Mouse (Mus musculus) urinary bladder, postnatal 4 days (tissue): ENCODE data around the gene Dlgap4.

ENCODE experiments used
- DNase-seq, 2 experiments: peaks; one replicate each; pipeline ENCODE4 v3.0.0; 2021 to 2022; ENCODE audit warnings: low spot score in 2 of 2

The Dlgap4 gene

GRCm38 (mm10) chr2:156737976-156738375, 124.5 kb downstream of the Dlgap4 start:
- no peak for DNase-seq

- DNase-seq: no peak
These were observed 127.8 kb downstream of the Dlgap4 start for GRCm38 (mm10) chr2:156741265-156741664.

- DNase-seq: no peak
These were observed 128.5 kb downstream of the Dlgap4 start for GRCm38 (mm10) chr2:156741998-156742397.

- DNase-seq: no peak
These were observed 129.7 kb downstream of the Dlgap4 start for GRCm38 (mm10) chr2:156743248-156743647.

- no peak for DNase-seq
These were observed 130.9 kb downstream of the Dlgap4 start for GRCm38 (mm10) chr2:156744414-156744813.

DNA sequence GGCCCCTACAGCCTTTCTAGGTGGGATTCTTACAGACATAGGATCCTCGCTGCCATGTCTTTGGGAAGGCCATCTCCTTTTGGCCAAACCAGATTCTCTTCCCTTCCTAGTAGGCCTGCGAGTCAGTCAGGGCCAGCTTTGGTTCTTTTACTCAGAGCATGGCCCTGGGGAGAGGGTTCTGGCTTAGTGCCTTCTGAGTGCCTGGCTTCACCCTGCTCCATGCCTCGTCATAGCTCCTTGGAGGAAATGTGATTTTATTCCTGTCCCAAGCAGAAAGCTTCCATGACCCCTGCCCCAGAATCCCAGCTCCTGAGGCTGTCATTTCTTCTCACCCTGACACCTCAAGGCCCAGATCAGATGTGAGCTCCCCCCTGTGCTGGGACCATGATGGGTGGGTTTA, 133.8 kb downstream of the Dlgap4 start:
- no peak for DNase-seq

DNA sequence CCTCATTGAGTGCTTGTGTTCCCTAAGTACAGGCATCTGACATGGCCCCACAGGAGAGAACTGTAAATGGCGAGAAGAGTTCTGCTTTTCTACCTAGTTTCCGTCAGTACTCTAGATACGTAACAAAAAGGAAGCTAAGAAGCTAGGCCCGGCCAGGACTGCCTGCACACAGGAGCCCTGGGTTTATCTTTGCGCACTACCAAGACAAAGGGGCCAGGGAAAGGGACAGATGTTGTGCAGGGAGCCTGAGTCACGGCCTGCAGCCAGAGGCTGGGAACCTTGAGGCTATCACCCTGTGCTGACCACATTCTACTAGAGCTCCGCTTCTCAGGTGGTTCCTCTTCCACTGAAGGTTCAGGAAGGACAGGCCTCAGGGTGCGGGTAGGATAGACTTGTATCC, 136.2 kb downstream of the Dlgap4 start:
- DNase-seq: no peak

DNA sequence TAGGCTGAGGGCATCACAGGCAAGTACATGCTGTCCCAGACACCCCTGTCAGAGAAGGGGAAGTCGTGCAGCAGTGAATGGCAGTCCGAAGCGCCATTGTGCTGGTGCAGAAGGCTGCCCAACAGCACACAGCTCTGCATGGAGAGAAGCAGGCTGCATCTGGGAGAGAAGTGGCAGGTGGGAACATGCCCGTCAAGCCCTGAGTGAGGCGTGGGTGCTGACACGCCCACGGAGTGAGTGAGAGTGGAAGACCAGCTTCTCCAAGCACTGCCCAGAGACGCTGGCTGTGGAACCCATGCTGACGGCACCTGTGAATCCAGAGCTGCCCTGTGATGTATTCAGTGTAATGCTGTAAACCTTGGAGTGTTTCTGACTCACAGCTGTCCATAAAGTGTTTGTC, 143.4 kb downstream of the Dlgap4 start:
- no peak for DNase-seq

DNA sequence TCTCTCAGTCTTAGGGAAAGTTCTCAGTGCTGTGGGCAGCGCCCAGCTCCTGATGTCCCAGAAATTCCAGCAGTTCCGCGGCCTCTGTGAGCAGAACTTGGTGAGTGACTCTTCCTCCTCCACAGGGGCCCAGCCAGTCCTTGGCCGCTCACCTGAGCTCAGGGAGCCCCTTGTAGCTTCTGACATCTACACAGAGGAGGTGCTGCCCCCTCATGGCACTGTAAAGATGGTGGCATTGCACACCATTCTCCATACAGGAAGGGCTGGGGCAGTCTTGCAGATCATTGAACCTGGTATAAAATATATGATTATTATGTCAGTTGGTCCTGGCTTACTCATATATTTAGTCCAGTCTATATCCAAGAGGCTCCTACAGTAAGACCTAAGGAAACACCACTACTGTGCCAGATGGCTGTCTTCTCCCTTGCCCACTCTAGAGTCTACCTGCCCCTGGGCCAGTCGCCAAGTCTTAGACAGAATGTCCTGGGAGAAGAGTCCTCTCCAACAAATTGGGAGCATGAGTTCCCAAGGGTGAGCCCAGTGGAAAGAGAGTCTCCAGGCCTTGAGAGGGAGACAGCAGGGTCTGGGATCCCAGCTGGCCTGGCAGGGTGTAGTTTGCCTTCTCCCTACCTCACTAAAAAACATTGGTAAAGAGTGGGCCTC, 147.5 kb downstream of the Dlgap4 start:
- DNase-seq: no peak

DNA sequence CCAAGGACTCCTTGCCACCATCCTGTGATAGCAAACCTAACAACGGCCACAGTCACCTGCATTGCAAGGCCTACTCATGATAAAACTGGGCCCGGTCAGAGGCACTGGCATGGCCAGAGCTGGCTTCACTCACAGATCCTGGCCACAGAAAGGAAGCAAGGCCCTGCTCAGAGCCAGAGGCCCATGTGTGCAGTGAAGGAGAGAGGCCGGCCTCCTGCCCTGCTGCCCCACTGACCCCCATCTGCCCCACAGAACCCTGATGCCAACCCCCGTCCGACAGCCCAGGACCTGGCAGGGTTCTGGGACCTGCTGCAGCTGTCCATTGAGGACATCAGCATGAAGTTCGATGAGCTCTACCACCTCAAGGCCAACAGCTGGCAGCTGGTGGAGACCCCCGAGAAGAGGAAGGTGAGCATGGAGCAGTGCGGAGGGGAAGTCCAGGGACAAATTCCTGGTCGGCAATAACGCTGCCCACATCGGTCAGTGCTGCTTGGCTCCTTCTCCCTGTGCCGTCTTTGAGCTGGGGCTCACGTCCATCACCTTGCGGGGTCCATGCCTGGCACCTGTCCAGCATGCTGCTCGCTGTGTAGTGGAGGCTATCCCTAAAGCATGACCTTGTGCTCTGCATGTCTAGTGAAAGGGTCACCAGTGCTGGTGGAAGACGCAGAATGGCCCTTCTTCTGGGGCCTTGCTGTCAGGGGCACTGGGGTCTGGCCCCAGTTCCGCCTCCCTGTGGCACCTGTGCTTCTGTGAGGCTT, 148.2 kb downstream of the Dlgap4 start:
- DNase-seq: no peak

DNA sequence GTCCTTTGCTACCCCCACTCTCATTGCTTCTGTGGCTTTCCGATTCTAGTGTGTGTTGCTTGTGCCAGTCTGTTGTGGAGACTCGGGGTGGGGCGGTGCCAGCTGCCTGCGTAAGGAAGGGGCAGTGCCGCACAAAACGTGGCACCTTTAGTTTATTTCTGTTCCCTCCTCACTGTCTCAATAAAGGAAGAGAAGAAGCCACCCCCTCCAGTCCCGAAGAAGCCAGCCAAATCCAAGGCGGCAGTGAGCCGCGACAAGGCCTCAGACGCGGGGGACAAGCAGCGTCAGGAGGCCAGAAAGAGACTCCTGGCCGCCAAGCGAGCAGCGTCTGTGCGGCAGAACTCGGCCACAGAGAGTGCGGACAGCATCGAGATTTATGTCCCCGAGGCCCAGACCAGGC, 149.0 kb downstream of the Dlgap4 start:
- no peak for DNase-seq

GRCm38 (mm10) chr2:156763101-156763500, 149.6 kb downstream of the Dlgap4 start:
- DNase-seq: no peak

DNA sequence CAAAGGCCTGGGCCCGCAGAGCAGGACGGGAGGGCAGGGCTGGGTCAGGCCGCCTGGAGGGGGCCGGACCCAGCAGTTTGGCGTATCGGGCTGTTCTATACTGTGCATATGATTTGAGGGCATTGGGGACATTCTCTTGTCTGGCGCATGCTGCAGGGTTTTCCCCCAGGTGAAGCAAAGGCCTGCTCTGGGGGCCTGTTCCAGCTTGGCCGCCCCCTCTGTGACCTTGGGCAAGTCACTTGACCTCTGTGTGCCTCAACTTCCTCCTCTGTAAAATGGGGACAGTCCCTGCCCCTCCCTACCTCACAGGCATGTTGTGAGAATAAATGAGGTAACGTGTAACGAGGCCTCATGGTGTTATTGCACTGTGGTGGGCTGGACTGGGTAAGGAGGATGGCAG, 150.5 kb downstream of the Dlgap4 start:
- no peak for DNase-seq

GRCm38 (mm10) chr2:156764747-156765146, 151.2 kb downstream of the Dlgap4 start:
- DNase-seq: no peak

GRCm38 (mm10) chr2:156765593-156765992, 152.1 kb downstream of the Dlgap4 start:
- no peak for DNase-seq

DNA sequence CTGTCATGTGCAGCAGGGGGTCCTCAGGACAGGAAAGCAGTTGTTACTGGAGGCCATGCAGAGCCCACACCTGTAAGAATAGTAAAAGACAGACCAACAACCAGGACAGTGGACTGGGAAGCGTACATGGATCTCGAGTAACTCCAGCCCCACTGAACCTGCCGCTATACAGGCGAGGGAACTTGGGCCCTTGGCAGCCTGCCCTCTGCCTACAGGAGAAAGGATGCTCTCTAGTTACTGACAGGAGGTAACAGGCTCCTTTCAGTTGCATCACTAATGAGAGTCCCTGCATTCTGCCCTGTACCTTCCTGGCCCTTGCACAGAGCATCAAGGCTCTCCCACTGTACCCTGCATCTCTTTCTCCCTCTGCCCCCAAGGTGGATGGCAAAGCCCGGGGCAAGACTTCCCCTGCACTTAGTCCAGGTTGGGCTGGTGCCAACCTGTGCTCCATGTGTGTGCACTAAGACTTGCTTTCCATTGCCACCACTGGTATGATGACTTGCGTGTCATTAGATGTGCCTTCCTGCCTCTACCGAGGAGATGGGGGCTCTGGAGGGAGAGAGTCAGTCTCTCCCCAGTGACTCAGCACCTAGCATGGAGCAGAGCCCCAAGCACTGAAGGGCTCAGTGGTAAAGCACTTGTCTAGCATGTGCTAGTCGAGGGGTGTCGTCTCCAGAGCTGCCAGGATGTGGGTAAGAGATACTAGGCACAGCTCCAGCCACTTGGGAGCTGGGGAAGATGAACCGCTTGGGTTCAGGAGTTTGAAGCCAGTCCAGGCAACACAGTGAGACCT, 152.9 kb downstream of the Dlgap4 start:
- DNase-seq: no peak

GRCm38 (mm10) chr2:156767108-156767507, 153.6 kb downstream of the Dlgap4 start:
- DNase-seq: no peak

DNA sequence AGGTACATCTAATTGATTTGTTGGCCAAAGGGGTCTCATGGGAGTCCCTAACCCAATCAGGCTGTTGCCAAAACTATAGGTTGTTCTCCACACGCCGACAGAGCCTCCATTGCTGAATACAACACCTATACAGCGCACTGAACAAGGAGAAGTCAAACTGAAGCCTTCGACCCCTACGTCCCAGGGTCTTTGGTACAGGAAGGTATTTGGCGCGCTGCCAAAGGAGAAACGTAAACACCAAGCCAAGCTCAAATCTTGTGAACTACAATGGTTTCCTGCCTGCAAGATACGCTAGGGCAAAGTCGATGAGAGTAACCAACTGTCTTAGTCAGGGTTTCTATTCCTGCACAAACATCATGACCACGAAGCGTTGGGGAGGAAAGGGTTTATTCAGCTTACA, 155.8 kb downstream of the Dlgap4 start:
- no peak for DNase-seq

GRCm38 (mm10) chr2:156773470-156773869, 160.0 kb downstream of the Dlgap4 start:
- DNase-seq: no peak

GRCm38 (mm10) chr2:156774035-156774737, 160.7 kb downstream of the Dlgap4 start:
- DNase-seq: no peak

GRCm38 (mm10) chr2:156774738-156775454, 161.4 kb downstream of the Dlgap4 start, which contains the start of gene Myl9:
Gene Myl9, plus strand, starts transcription at chr2:156775420.
- peak in 1 of 2 experiments; percentile 78 for DNase-seq
